Mouse (Mus musculus): ENCODE results near the gene Nudt6. TPM values are rescaled to one million over a fixed set of nuclear protein-coding genes. Genes with fewer than 3 reads are reported as not detected.

Nudt6 gene
- polyA plus RNA-seq, 1 experiment from 2014 or later = 6.0 TPM

Other genes starting within 250 kb of the Nudt6 start
- 0.22 TPM in 1 of 2 replicates, not detected in the other for gene Il21, start 187.6 kb downstream of the Nudt6 start, polyA plus RNA-seq (2015; fragmentation: Nextera tagmentation; extraction: Ambion mirVana)
- 5.2 and 5.8 TPM in 2 replicates for gene Bbs12, start 107.7 kb downstream of the Nudt6 start, polyA plus RNA-seq (2015; fragmentation: Nextera tagmentation; extraction: Ambion mirVana)
- 2.6 and 3.1 TPM in 2 replicates for gene Cetn4, start 107.5 kb downstream of the Nudt6 start, polyA plus RNA-seq (2015; fragmentation: Nextera tagmentation; extraction: Ambion mirVana)
- gene Fgf2, start 71.9 kb downstream of the Nudt6 start, polyA plus RNA-seq (2015; fragmentation: Nextera tagmentation; extraction: Ambion mirVana) = 0.35 TPM in 2 replicates
- 31.2 and 33.5 TPM in 2 replicates for gene Spata5, start 315 bp downstream of the Nudt6 start, polyA plus RNA-seq (2015; fragmentation: Nextera tagmentation; extraction: Ambion mirVana)
- gene Spry1, start 219.7 kb upstream of the Nudt6 start, polyA plus RNA-seq (2015; fragmentation: Nextera tagmentation; extraction: Ambion mirVana) = 5.8 and 7.3 TPM in 2 replicates